Mouse (Mus musculus) neural tube, embryonic 11.5 days (tissue): ENCODE measurements around the gene Lrch4. TPM values are rescaled to one million over a fixed set of nuclear protein-coding genes. Genes with fewer than 3 reads are reported as not detected.
A peak's percentile ranks its signal among the peaks of the same experiment; 100 is the strongest.

Experiments used
- ATAC-seq: fragments of 200-750 bp; cut with Nextera tagmentation; 2 replicates; pipeline ENCODE4 v1.8.0; 2017; ENCODE audit warnings: moderate number of reproducible peaks, mild to moderate bottlenecking, moderate TSS enrichment, moderate library complexity; ENCODE audit not compliant: insufficient read depth, low FRiP score, low TSS enrichment
- DNase-seq: peaks from one replicate; pipeline ENCODE4 v3.0.0-alpha.2; 2015; ENCODE audit warnings: low spot score
- H3K27ac ChIP-seq: fragments of 300-500 bp; sonication (generic); 2 replicates; pipeline ENCODE4 v1.5.1; 2014; ENCODE audit warnings: low read depth, mild to moderate bottlenecking, low read length
- H3K27me3 ChIP-seq: fragments of 300-500 bp; sonication (generic); 2 replicates; pipeline ENCODE4 v1.6.1; 2014; ENCODE audit warnings: mild to moderate bottlenecking, low read length, mixed read lengths; ENCODE audit not compliant: control insufficient read depth, insufficient read depth
- H3K36me3 ChIP-seq: fragments of 300-500 bp; sonication (generic); 2 replicates; pipeline ENCODE4 v1.6.1; 2014; ENCODE audit warnings: mild to moderate bottlenecking, low read length, moderate library complexity, mixed read lengths; ENCODE audit not compliant: control insufficient read depth, insufficient read depth
- H3K4me1 ChIP-seq: fragments of 300-500 bp; sonication (generic); 2 replicates; pipeline ENCODE4 v1.6.1; 2014; ENCODE audit warnings: low read length, mixed read lengths; ENCODE audit not compliant: control insufficient read depth, insufficient read depth
- H3K4me2 ChIP-seq: fragments of 300-500 bp; sonication (generic); 2 replicates; pipeline ENCODE4 v1.6.1; 2014; ENCODE audit warnings: low read depth, mild to moderate bottlenecking, moderate library complexity
- H3K4me3 ChIP-seq: fragments of 300-500 bp; sonication (generic); 2 replicates; pipeline ENCODE4 v1.5.1; 2014; ENCODE audit warnings: low read depth, low read length
- H3K9ac ChIP-seq: fragments of 300-500 bp; sonication (generic); 2 replicates; pipeline ENCODE4 v1.6.1; 2014; ENCODE audit warnings: mild to moderate bottlenecking, low read length
- H3K9me3 ChIP-seq: fragments of 300-500 bp; sonication (generic); 2 replicates; pipeline ENCODE4 v1.6.1; 2016; ENCODE audit warnings: low read length; ENCODE audit not compliant: control insufficient read depth
- WGBS: fragments of 180-500 bp; shearing (Covaris S2); extraction: QIAGEN DNeasy Blood & Tissue Kit; methylation state at CpG from one replicate; pipeline ENCODE4 v1.1.7; 2014; 5-methylcytosine and 5-hydroxymethylcytosine counted together
- polyA plus RNA-seq: library from polyadenylated mRNA; unstranded; fragments of >200 nt; fragmentation: Nextera tagmentation; extraction: Ambion mirVana; gene quantifications from 2 replicates; pipeline ENCODE4 v1.2.1, GENCODE M21; 2014

Gene Lrch4
- polyA plus RNA-seq, 1 experiment from 2014 or later, result 39.0 TPM

DNA sequence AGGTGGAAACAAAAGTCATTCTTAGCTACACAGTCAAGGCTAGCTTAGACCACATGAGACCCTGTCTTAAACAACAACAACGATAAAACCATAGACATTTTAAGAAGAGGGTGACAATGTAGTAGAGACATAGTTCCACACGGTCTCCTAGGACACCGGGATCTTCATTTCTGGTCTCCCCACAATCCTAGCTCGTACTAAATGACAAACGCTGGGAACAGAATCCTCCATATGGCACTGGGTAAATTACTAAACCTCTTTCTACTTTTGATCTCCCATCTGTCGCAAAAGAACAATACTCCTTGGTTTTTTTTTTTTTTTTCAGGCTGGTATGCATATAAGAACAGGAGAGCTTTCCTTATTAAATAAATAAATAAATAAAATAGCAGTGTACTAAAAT lies 53.6 kb downstream of the Lrch4 start:
- H3K9me3 ChIP-seq, result no peaks in the 10 kb centered on the region
- H3K9ac ChIP-seq, result no peak overlapping the region
- no peaks in the 10 kb centered on the region for H3K27me3 ChIP-seq
- H3K36me3 ChIP-seq, result no peaks in the 10 kb centered on the region
- DNase-seq (no peak), ATAC-seq (no peak)
- H3K4me2 ChIP-seq, result no peak overlapping the region; the same call in 1 of the 2 replicates
- no peak overlapping the region for H3K27ac ChIP-seq
- no peak overlapping the region for H3K4me3 ChIP-seq
- H3K4me1 ChIP-seq, result peaks cover 13% of the 10 kb centered on the region
- WGBS, result 87% methylated on average over 6 of the region's 6 CpGs

DNA sequence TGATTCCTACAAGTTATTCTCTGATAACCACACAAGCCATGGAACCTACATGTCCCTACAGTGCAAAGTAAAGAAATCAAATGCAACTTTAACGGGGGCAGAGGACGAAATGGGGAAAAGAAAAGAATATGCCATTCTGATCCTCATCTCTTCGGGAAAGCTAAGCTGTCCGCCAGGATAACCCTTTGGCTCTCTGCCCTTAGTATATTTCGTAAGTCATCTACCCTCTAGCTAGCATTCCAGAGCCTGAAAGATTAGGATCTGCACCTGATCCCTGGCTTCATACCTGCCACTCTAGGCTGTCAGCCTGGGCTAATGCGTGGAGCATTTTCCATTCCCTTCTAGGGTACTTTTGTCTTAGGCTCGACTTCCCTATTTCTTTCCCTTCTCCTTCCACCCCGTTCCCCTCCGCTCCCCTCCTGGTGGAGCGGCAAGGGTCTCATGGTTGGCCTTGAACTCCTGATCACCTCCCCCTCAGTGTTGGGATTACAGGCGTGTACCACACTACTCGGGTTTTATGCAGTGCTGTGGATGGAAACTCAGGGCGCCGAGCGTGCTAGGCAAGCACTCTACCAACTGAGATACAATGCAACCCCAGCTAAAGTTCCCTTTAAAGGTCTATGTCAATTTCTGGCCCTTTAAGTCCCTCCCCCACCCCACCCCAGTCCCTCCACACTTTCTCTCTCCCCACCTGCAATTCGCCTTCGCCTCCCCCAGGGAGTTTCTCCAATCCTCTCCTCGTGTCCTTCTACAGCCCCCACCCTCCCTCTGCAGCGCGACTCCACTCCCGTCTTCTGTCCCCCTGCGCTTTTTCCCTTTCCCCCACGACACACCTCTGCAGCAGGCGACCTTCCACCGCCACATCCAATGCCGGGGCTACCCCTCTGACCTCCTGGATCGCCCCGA lies 54.7 kb downstream of the Lrch4 start:
- ATAC-seq, result peak; percentile 38; the same call in 1 of the 2 replicates
- peak overlapping the region; percentile 71 for H3K4me3 ChIP-seq
- no peaks in the 10 kb centered on the region for H3K9me3 ChIP-seq
- H3K36me3 ChIP-seq, result no peaks in the 10 kb centered on the region
- peak overlapping the region; percentile 66 for H3K9ac ChIP-seq
- peak overlapping the region; percentile 49; the same call in 1 of the 2 replicates for H3K27ac ChIP-seq
- peaks cover 13% of the 10 kb centered on the region for H3K4me1 ChIP-seq
- 20% methylated on average over 28 of the region's 28 CpGs for WGBS
- H3K27me3 ChIP-seq, result no peaks in the 10 kb centered on the region
- peak overlapping the region; percentile 86 for H3K4me2 ChIP-seq
- peak; percentile 18 for DNase-seq

DNA sequence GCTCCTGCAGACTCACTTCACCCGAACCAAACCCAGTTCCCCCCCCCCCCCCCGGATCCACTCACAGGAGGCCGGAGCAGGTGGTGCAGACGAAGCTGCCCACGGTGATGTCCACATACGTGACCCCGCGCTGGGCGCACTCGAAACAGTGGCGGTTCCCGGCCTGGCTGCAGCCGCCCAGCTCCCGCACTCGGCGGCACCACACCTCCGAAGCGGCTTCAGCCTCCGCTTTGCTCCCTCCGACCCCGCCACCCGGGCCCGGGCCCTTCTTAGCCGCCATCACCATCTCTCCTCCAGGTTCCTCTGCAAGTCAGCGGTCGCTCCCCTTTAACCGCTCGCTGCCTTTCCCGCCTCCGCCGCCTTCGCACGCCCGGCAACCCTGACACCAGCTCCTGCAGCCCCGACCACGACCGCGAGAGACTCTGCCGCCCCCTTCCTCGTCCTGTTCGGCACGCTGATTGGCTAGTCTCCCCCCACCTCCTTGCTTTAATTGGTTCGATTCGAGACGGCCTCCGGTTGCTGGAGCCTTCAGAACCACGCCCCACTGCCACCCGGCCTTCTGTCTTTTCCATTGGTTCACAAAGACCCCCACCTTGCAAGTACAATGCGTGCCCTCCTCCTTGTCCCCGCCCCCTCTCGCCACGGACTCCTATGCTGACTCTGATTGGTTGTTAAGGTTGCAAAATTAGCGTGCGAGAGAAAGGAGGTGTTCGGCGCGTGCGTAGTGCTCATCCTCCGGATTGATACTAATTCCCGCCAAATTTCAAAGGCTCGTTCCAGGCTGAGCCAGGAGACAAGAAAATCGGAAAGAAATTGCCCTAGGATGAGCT lies 55.6 kb downstream of the Lrch4 start, which contains the start of gene Agfg2:
Gene Agfg2 (minus strand): TSS at position 433 of the 830 bp plus-strand sequence.
- Histone ChIP-seq H3K36me3 (no peaks in the 10 kb centered on the region), H3K27ac (peak within 1 kb of the TSS; percentile 49; the same call in 1 of the 2 replicates), H3K9me3 (no peaks in the 10 kb centered on the region), H3K4me1 (peaks cover 13% of the 10 kb centered on the region), H3K4me3 (peak within 1 kb of the TSS; percentile 71), H3K27me3 (no peaks in the 10 kb centered on the region), H3K9ac (peak within 1 kb of the TSS; percentile 66), H3K4me2 (peak within 1 kb of the TSS; percentile 86)
- DNase-seq (peak; percentile 98), ATAC-seq (peak; percentile 97)
- WGBS, result under 1% methylated on average over 58 of the region's 62 CpGs

DNA sequence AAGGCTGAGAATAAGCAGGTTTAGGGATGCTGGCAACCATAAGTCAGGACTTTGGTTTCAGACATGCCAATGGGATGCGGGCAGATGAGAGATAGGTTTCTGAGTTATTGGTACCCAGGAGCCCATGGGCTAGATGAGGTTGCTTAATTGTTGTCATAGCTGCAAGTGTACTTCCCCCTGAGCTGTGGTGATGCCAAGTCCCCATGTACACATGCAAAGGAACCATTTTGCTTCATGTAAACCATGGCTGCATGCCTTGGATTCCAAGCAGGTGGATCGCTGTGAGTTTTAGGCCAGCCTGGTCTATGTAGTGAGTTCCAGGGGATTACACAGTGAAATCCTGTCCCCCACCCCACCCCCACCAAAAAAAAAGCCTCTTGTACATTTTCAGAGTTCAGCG lies 56.7 kb downstream of the Lrch4 start:
- ATAC-seq (no peak), DNase-seq (no peak)
- H3K4me1 ChIP-seq, result peaks cover 13% of the 10 kb centered on the region
- no peak overlapping the region for H3K9ac ChIP-seq
- H3K36me3 ChIP-seq, result no peaks in the 10 kb centered on the region
- no peak overlapping the region for H3K4me2 ChIP-seq
- no peak overlapping the region for H3K4me3 ChIP-seq
- H3K9me3 ChIP-seq, result no peaks in the 10 kb centered on the region
- no peaks in the 10 kb centered on the region for H3K27me3 ChIP-seq
- WGBS, result 95% methylated on average over 3 of the region's 3 CpGs
- no peak overlapping the region for H3K27ac ChIP-seq

DNA sequence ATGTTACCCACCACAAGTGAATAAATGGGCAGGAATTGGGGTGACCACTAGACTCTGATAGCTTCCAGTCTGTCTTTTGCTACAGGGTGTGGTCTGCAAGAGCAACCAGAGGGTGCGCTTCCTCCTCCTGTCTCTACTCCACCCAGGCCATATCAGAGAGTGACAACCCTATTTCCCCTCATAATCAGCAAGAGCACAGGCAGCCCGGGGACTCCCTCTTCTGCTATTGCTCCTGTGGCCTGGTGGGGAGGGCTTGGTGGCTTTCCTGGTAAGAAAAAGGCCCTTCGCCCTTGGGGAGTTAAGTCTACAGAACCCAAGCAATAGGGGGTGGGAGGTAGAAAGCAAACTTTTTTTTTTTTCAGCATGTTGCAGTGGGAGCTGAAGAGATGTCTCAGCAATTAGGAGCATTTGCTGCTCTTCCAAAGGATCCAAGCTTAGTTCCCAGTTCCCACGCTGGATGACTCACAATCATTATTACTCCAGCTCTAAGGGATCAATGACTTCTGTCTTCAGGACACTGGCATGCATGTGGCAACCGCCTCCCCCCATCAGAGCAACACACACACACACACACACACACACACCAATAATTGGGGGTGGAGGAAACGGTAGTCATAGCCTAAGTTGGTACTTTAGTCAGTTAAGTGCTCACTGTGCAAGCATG lies 57.3 kb downstream of the Lrch4 start:
- 83% methylated on average over 6 of the region's 6 CpGs for WGBS
- no peak overlapping the region for H3K4me2 ChIP-seq
- H3K4me1 ChIP-seq, result peaks cover 13% of the 10 kb centered on the region
- no peak overlapping the region for H3K4me3 ChIP-seq
- H3K27ac ChIP-seq, result no peak overlapping the region
- no peak for ATAC-seq
- no peaks in the 10 kb centered on the region for H3K27me3 ChIP-seq
- no peak for DNase-seq
- no peaks in the 10 kb centered on the region for H3K36me3 ChIP-seq
- H3K9me3 ChIP-seq, result no peaks in the 10 kb centered on the region
- no peak overlapping the region for H3K9ac ChIP-seq

DNA sequence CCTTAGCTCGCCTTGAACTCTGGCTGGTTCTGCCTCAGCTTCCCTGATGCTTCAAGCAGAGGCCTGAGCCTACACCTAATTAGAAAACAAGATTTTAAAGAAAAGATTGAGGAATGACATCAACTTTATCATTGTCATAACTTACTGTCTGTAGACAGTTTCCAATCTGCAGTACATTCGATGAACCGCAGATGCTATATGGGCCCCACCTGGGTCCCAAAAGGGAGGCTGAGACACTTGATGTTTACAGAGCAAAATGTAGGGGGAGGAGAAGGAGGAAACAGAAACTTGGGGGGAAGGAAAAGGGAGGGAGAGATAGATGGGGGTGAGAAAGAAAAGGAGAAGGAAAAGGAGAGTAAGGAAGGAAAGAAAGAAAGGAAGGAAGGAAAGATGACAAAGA lies 61.1 kb downstream of the Lrch4 start:
- no peaks in the 10 kb centered on the region for H3K9me3 ChIP-seq
- 89% methylated on average over 3 of the region's 3 CpGs for WGBS
- H3K27me3 ChIP-seq, result no peaks in the 10 kb centered on the region
- H3K4me3 ChIP-seq, result no peak overlapping the region
- no peak overlapping the region for H3K27ac ChIP-seq
- no peaks in the 10 kb centered on the region for H3K4me1 ChIP-seq
- H3K4me2 ChIP-seq, result no peak overlapping the region
- no peak overlapping the region for H3K9ac ChIP-seq
- no peak for ATAC-seq
- no peak for DNase-seq
- no peaks in the 10 kb centered on the region for H3K36me3 ChIP-seq

DNA sequence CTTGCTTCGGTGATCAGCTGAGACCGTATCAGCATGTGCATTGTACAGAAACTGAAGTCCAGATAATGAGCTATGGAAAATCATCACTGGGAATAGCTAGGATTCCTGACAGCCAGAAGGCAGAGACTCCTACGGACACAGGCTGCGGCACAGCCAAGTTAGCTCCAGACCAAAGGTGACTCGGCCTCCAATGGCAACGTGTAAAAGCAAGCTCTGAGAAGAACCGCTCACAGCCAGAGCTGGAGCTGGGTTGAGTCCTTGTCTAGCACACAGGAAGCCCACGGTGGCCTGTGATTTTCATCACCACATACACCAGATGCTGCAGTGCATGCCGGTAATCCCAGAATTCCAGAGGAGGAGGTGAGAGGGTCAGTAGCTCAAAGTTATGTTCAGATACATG lies 61.6 kb downstream of the Lrch4 start:
- H3K4me3 ChIP-seq, result no peak overlapping the region
- ATAC-seq (no peak), DNase-seq (no peak)
- 67% methylated on average over 9 of the region's 9 CpGs for WGBS
- H3K4me2 ChIP-seq, result no peak overlapping the region
- no peak overlapping the region for H3K9ac ChIP-seq
- no peaks in the 10 kb centered on the region for H3K9me3 ChIP-seq
- no peaks in the 10 kb centered on the region for H3K4me1 ChIP-seq
- H3K36me3 ChIP-seq, result no peaks in the 10 kb centered on the region
- H3K27ac ChIP-seq, result no peak overlapping the region
- no peaks in the 10 kb centered on the region for H3K27me3 ChIP-seq
